Comparison of ENCODE assay signal across 26 mouse cellular contexts in the genomic region with DNA sequence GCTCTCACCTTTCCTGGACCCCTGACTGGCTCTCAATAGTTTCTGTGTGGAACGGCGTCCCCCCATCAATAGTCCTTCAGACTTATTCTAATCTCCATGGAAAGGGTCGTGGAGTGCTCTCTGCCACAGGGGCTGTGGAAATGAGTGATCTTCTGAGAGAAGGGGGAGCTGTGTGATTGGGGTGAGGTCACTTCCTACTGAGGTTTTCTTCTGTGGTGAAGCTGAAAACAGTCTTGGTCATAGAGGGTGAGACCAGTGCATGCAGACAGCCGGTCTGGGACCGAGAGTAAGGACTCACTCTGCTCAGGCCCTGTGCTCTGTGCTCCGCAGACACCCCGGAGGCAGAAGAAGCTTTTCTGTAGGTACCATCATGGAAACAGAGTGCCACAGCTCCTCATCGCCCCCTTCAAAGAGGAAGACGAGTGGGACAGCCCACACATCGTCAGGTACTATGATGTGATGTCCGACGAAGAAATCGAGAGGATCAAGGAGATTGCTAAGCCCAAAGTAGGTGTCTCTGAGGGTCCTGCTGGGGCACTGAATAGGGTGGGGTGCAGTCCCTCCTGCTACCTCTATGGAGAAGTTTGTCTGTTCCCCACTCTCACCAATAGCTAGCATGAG. TPM values are rescaled to one million over a fixed set of nuclear protein-coding genes. Genes with fewer than 3 reads are reported as not detected.
DNase-seq lines count a peak whose midpoint lies in the region; ATAC-seq and TF ChIP-seq lines count a peak whose summit lies in the region.
"Had no signal": no experiment of that assay in that cellular context is flagged by ENCODE, and none has a peak within 500 bp of the region (broad histone marks: within the 10 kb centered on the region; RNA-seq: fewer than 3 reads in every experiment).

No protein-coding gene starts in this region.

- H3K36me3 ChIP-seq in testis, adult 2 months (ENCODE audit: control insufficient read depth, insufficient read depth, low read length) = no peaks in the 10 kb centered on the region
- H3K36me3 ChIP-seq: forebrain, embryonic 12.5 days had no signal

- intact Hi-C loops in gastrocnemius, adult 2 months (cut with DNase I) = loop anchor here (10.0 kb wide), 2 partner anchors 315 to 405 kb away; a partner anchor contains a TSS

- H3K27me3 ChIP-seq in testis, adult 2 months (ENCODE audit: control insufficient read depth, insufficient read depth, low read length) = no peaks in the 10 kb centered on the region
- H3K27me3 ChIP-seq: embryonic facial prominence, embryonic 12.5 days; embryonic facial prominence, embryonic 15.5 days; forebrain, embryonic 12.5 days; heart, embryonic 13.5 days; hindbrain, embryonic 13.5 days had no signal

- no peak for TF ChIP-seq CTCF in gastrocnemius, adult 2 months (IDR thresholded peaks at IDR 0.05)
- TF ChIP-seq CTCF in testis, adult 2 months (IDR thresholded peaks at IDR 0.05; ENCODE audit: control insufficient read depth, insufficient read depth, insufficient replicate concordance, low read depth, low read length) = no peak

- H3K4me1 ChIP-seq in testis, adult 2 months (ENCODE audit: control insufficient read depth, insufficient read depth, low read length) = peaks cover 5% of the 10 kb centered on the region; the same call in 1 of the 2 replicates

- DNase-seq in gastrocnemius, adult 2 months = peak; percentile 6
- DNase-seq in gastrocnemius, adult 8-10 months (ENCODE audit: low spot score in 2 of 2) = no peak
- DNase-seq in testis, postnatal 14 days (ENCODE audit: low spot score) = no peak
- DNase-seq in testis, postnatal 10 days (ENCODE audit: low spot score) = peak; percentile 27
- DNase-seq: adrenal gland, adult 2 months; adrenal gland, postnatal 25 days; cerebellum, adult 9-10 months; cerebellum, postnatal 14 days; gastrocnemius, postnatal 10 days; gastrocnemius, postnatal 36 days; kidney, adult 18-20 months had no signal

- H3K4me3 ChIP-seq in gastrocnemius, adult 2 months = no peak overlapping the region
- H3K4me3 ChIP-seq in testis, adult 2 months (ENCODE audit: control insufficient read depth, low read depth, low read length) = peak overlapping the region; percentile 62
- H3K4me3 ChIP-seq: embryonic facial prominence, embryonic 12.5 days; embryonic facial prominence, embryonic 15.5 days; forebrain, embryonic 12.5 days; heart, embryonic 13.5 days; hindbrain, embryonic 10.5 days; hindbrain, embryonic 13.5 days had no signal

- ATAC-seq in common myeloid progenitor, adult 5-6 weeks (replicated peaks; ENCODE audit: low read depth, poor library complexity, severe bottlenecking) = peak; percentile 70
- ATAC-seq in inflammation-experienced regulatory T-cells, adult 6 months = no peak
- ATAC-seq: CD4-positive, CD25-positive, alpha-beta regulatory T cell, adult 4 months; forebrain, embryonic 16.5 days; hindbrain, embryonic 16.5 days; intestine, embryonic 16.5 days had no signal

- no peak overlapping the region for H3K27ac ChIP-seq in gastrocnemius, adult 2 months
- no peak overlapping the region for H3K27ac ChIP-seq in testis, adult 2 months (ENCODE audit: control insufficient read depth, insufficient read depth, low read depth, low read length)
- H3K27ac ChIP-seq: embryonic facial prominence, embryonic 12.5 days; embryonic facial prominence, embryonic 15.5 days; forebrain, embryonic 12.5 days; heart, embryonic 13.5 days; hindbrain, embryonic 10.5 days; hindbrain, embryonic 13.5 days had no signal

- no peak for TF ChIP-seq POLR2A in testis, adult 2 months (IDR thresholded peaks at IDR 0.05; ENCODE audit: control insufficient read depth, low read depth, low read length)

RNA-seq across cellular contexts. Expression of a gene that starts 20.0 kb away (rescaled TPM):
- 10 to 100 TPM; 27.2 to 46.2 TPM for total RNA-seq in gastrocnemius, adult 2 months (2021)
- total RNA-seq in gastrocnemius, adult 8-10 months (2022) = 10 to 100 TPM; 28.2 to 33.7 (median 31.2) TPM
- polyA plus RNA-seq in testis, adult 2 months (2012; rRNA removed) = 6.3 and 7.8 TPM in 2 replicates
- total RNA-seq in common myeloid progenitor, adult 5-6 weeks (2017) = 0.18 TPM in 1 of 2 replicates, not detected in the other
- polyA plus RNA-seq in inflammation-experienced regulatory T-cells, adult 6 months (2017; shearing (Covaris generic)) = not detected
- total RNA-seq: granulocyte monocyte progenitor cell, adult 5-6 weeks had no signal
- polyA plus RNA-seq: CD4-positive, CD25-positive, alpha-beta regulatory T cell, adult 4 months had no signal

RNA-seq across cellular contexts. Expression of a gene that starts 51.0 kb away (rescaled TPM):
- 1 to 10 TPM; 4.7 to 7.9 TPM for total RNA-seq in gastrocnemius, adult 2 months (2021)
- 1 to 10 TPM; 3.2 to 5.4 (median 3.9) TPM for total RNA-seq in gastrocnemius, adult 8-10 months (2022)
- polyA plus RNA-seq in testis, adult 2 months (2012; rRNA removed) = 4.4 and 7.2 TPM in 2 replicates
- 0.41 TPM in 1 of 2 replicates, not detected in the other for total RNA-seq in common myeloid progenitor, adult 5-6 weeks (2017)
- 1 to 10 TPM in 1 of 3 experiments, under 1 TPM in 2; 0.49 to 1.1 (median 0.50) TPM for polyA plus RNA-seq in inflammation-experienced regulatory T-cells, adult 6 months (2017; shearing (Covaris generic))
- total RNA-seq: MEL had no signal

Comparison
In these comparisons a context has a peak if more than half of its experiments do, and no peak if none do; other contexts are left out.
1. DNase-seq: peak in gastrocnemius, adult 2 months (single experiment) and testis, postnatal 10 days (single experiment); none in gastrocnemius, adult 8-10 months (0 of 2) and testis, postnatal 14 days (single experiment).
2. RNA of a gene that starts 20.0 kb away (total RNA-seq): 27.2 to 46.2 TPM in gastrocnemius, adult 2 months and 28.2 to 33.7 TPM in gastrocnemius, adult 8-10 months; 0.18 TPM in common myeloid progenitor, adult 5-6 weeks; every median in the first group is over 10 times any median in the second.